Mouse (Mus musculus) Patski (cell line): ENCODE results near the gene Nr4a1. TPM values are rescaled to one million over a fixed set of nuclear protein-coding genes. Genes with fewer than 3 reads are reported as not detected.

Experiments
- ATAC-seq: fragments of 100-300 bp; one replicate; pipeline ENCODE4 v1.8.0; 2021
- CTCF ChIA-PET: fragments of 350-600 bp; sonication (Branson Sonifier 250); formaldehyde crosslinking; loops from one replicate; lab custom pipeline; 2022; ENCODE audit warnings: inconsistent platforms; lab: Charles Lee
- POLR2A ChIA-PET: fragments of 350-600 bp; sonication (Branson Sonifier 250); formaldehyde crosslinking; loops from one replicate; lab custom pipeline; 2022; ENCODE audit warnings: antibody characterized with exemption, inconsistent platforms; lab: Charles Lee
- DNase-seq: peaks from one replicate; pipeline ENCODE4 v3.0.0-alpha.2; 2011; ENCODE audit warnings: low read depth, low spot score
- H3K27me3 ChIP-seq: fragments of 371-371 bp; one replicate; pipeline ENCODE4 v1.5.1; 2021
- CTCF ChIP-seq: fragments of 100-300 bp; IDR thresholded peaks from one replicate; pipeline ENCODE4 v1.5.1; 2021
- in situ Hi-C: fragments of 300-500 bp; cut with MboI; formaldehyde crosslinking; loops from 3 replicates; pipeline ENCODE4 v1.11.1; 2018; ENCODE audit warnings: low pct_unique_long_range_greater_than_20kb, mixed read lengths
- polyA plus RNA-seq: library from polyadenylated mRNA; unstranded; gene quantifications from one replicate; pipeline ENCODE4 v1.2.3, GENCODE M21; 2021

Gene Nr4a1
- polyA plus RNA-seq, 1 experiment from 2014 or later: 2.2 TPM

GRCm38 (mm10) chr15:101266132-101266963, 12.3 kb downstream of the Nr4a1 start:
- H3K27me3 ChIP-seq: no peaks in the 10 kb centered on the region
- CTCF ChIA-PET: interaction anchor here (0.9 to 3.5 kb wide), 4 partner anchors 8 to 50 kb away, joined by 3 to 15 read pairs (median 6); no protein-coding TSS in a partner anchor
- ATAC-seq: peak; percentile 60
- DNase-seq: no peak
- POLR2A ChIA-PET: interaction anchor here (1.1 to 2.1 kb wide), 2 partner anchors 17 kb away, joined by 4 to 9 read pairs; partner anchors contain the start of gene Atg101
- in situ Hi-C loops: no loop called here
- TF ChIP-seq CTCF: no peak

GRCm38 (mm10) chr15:101267053-101268032, 13.3 kb downstream of the Nr4a1 start:
- ChIA-PET POLR2A (interaction anchor here (0.6 to 2.1 kb wide), 2 partner anchors 13 to 16 kb away, joined by 3 to 9 read pairs; partner anchors contain the start of gene Atg101), CTCF (interaction anchor here (1.1 to 1.5 kb wide), 3 partner anchors 18 to 49 kb away, joined by 3 to 4 read pairs (median 3); no protein-coding TSS in a partner anchor)
- no peak for DNase-seq
- H3K27me3 ChIP-seq: no peaks in the 10 kb centered on the region
- in situ Hi-C loops: no loop called here
- no peak for TF ChIP-seq CTCF
- no peak for ATAC-seq

GRCm38 (mm10) chr15:101270101-101270820, 16.2 kb downstream of the Nr4a1 start:
- in situ Hi-C loops: no loop called here
- DNase-seq: no peak
- TF ChIP-seq CTCF: no peak
- no peaks in the 10 kb centered on the region for H3K27me3 ChIP-seq
- ChIA-PET CTCF (interaction anchor here (1.2 to 1.9 kb wide), 3 partner anchors 22 to 32 kb away, joined by 3 to 5 read pairs (median 3); no protein-coding TSS in a partner anchor), POLR2A (interaction anchor here (0.7 kb wide), 1 partner anchor 726 kb away, joined by 5 read pairs; no protein-coding TSS in a partner anchor)
- no peak for ATAC-seq

- DNase-seq: no peak
- TF ChIP-seq CTCF: no peak
- ChIA-PET POLR2A (interaction anchor here (1.2 kb wide), 1 partner anchor 9 kb away, joined by 3 read pairs; no protein-coding TSS in a partner anchor), CTCF (interaction anchor here (1.2 kb wide), 1 partner anchor 33 kb away, joined by 3 read pairs; no protein-coding TSS in a partner anchor)
- no peaks in the 10 kb centered on the region for H3K27me3 ChIP-seq
- in situ Hi-C loops: no loop called here
- no peak for ATAC-seq
Measured at GRCm38 (mm10) chr15:101271107-101271506, 17.0 kb downstream of the Nr4a1 start.

- TF ChIP-seq CTCF: no peak
- H3K27me3 ChIP-seq: no peaks in the 10 kb centered on the region
- no peak for DNase-seq
- ChIA-PET CTCF (interaction anchor here (2.0 kb wide), 1 partner anchor 12 kb away, joined by 9 read pairs; the partner anchor contains the start of gene Atg101), POLR2A (interaction anchor here (1.2 kb wide), 1 partner anchor 8 kb away, joined by 3 read pairs; no protein-coding TSS in a partner anchor)
- in situ Hi-C loops: no loop called here
- ATAC-seq: no peak
Measured at GRCm38 (mm10) chr15:101271513-101271912, 17.4 kb downstream of the Nr4a1 start.

- DNase-seq (no peak), ATAC-seq (no peak)
- no peak for TF ChIP-seq CTCF
- H3K27me3 ChIP-seq: no peaks in the 10 kb centered on the region
- in situ Hi-C loops: no loop called here
- CTCF ChIA-PET: interaction anchor here (1.0 to 4.5 kb wide), 6 partner anchors 9 to 36 kb away, joined by 3 to 15 read pairs (median 4); partner anchors contain the start of gene Atg101
- POLR2A ChIA-PET: interaction anchor here (1.2 kb wide), 1 partner anchor 10 kb away, joined by 3 read pairs; no protein-coding TSS in a partner anchor
Measured at GRCm38 (mm10) chr15:101274380-101274779, 20.3 kb downstream of the Nr4a1 start.

DNA sequence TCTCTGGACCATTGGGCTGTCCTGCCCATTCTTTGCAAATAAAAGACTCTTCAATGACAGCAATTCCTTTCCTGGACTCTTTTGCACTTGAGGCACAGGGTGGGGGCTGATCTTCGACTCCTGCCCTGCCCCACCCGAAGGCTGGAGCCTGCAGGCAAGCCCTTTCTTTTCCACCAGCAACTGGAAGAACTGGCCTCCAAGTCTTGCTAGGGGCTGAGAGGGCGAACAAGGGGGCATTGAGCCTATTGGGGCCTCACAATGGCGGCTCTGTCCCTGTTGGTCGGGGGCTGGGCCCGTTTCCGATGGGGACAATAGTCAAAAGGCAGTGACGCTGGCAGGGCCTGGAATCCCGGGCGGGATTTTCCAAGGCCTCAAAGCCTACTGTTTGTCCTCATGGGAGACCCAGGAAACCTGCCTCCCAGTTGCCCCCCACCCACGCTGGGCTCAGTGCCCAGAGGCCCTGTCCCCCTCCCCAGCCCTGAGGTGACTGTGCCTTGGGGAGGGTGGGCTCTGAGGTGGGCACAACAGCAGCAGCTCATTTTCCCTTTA, 23.4 kb downstream of the Nr4a1 start:
- in situ Hi-C loops: no loop called here
- no peaks in the 10 kb centered on the region for H3K27me3 ChIP-seq
- POLR2A ChIA-PET: no interaction called here
- no peak for DNase-seq
- no peak for TF ChIP-seq CTCF
- CTCF ChIA-PET: interaction anchor here (1.1 to 11.6 kb wide), 2 partner anchors 34 to 56 kb away, joined by 3 to 88 read pairs; no protein-coding TSS in a partner anchor
- ATAC-seq: no peak

DNA sequence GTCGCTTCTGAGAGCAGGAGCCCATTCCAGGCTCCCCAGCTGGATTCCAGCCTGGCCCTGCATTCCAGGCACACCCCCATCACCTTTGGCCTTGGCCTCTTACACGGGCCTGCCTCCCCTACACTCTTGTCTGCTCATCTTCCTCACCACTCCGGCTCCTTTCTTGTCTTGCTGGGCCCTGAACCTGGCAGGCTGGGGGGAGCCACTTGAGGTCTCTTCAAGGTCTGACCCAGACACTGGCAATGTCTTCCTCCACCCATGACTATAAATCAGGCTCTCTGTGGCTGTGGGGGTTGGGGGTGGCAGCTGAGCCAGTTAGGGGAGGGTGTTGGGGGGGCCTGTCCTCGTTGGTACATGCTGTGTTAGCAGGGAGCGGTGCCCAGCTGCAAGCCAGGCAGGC, 24.5 kb downstream of the Nr4a1 start:
- ChIA-PET CTCF (interaction anchor here (1.1 to 11.6 kb wide), 5 partner anchors 33 to 57 kb away, joined by 3 to 88 read pairs (median 3); no protein-coding TSS in a partner anchor), POLR2A (interaction anchor here (1.3 kb wide), 1 partner anchor 52 kb away, joined by 3 read pairs; no protein-coding TSS in a partner anchor)
- DNase-seq: no peak
- no peak for TF ChIP-seq CTCF
- ATAC-seq: no peak
- H3K27me3 ChIP-seq: no peaks in the 10 kb centered on the region
- in situ Hi-C loops: no loop called here
